Mouse (Mus musculus) myocyte (in vitro differentiated cells): ENCODE measurements at regions not wholly inside any gene's neighbourhood (a gene's known extent, or its start where the extent isn't known, plus 50 kb on each side); places are given as distances from the start of the nearest gene placed in this dataset.

Experiments used
- CEBPB ChIP-seq: IDR thresholded peaks from 2 replicates; pipeline ENCODE4 v1.6.1; 2011; ENCODE audit warnings: mild to moderate bottlenecking, moderate library complexity; ENCODE audit not compliant: poor library complexity, insufficient read depth, severe bottlenecking
- POLR2A ChIP-seq: IDR thresholded peaks from one replicate; pipeline ENCODE4 v1.6.1; 2011; ENCODE audit warnings: low read depth, mild to moderate bottlenecking, control low read depth, moderate library complexity; ENCODE audit not compliant: insufficient read length
- TCF12 ChIP-seq: IDR thresholded peaks from one replicate; pipeline ENCODE4 v1.6.1; 2011; ENCODE audit warnings: mild to moderate bottlenecking, control low read depth; ENCODE audit not compliant: poor library complexity, insufficient read depth, severe bottlenecking

DNA sequence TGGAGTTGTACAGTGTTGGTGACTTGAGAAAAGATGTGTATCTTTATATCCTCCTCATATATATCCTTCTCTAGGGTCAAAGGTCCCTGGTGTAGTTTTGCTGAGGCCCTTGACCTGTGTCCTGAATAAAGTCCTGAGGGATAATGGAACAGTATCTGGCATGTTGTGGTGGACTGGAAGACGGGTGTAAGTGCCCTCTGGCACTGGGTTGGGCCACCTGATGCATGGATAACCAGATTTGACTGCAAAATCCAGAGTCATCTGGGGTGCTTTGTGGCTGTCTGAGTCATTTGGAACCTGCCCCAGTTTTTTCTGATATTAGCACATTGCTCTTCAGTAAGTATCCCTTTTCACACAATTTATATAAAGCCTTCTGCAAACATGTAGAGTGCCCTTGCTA is 378.3 kb upstream of the Klhl29 start:
- no peak for TF ChIP-seq TCF12
- TF ChIP-seq POLR2A, result no peak
- TF ChIP-seq CEBPB, result no peak
